Comparison of ENCODE assay signal across 8 mouse cellular contexts in genomic region chrX:140664479-140665241, GRCm38 (mm10). TPM values are rescaled to one million over a fixed set of nuclear protein-coding genes. Genes with fewer than 3 reads are reported as not detected.
DNase-seq lines count a peak whose midpoint lies in the region; ATAC-seq and TF ChIP-seq lines count a peak whose summit lies in the region.

Gene Mid2, plus strand, starts transcription at chrX:140664599.

- ATAC-seq in erythroblast, adult 5-6 weeks (replicated peaks; ENCODE audit: low FRiP score, poor library complexity, severe bottlenecking) = no peak
- peak; percentile 68 for ATAC-seq in common myeloid progenitor, adult 5-6 weeks (replicated peaks; ENCODE audit: low read depth, poor library complexity, severe bottlenecking)
- ATAC-seq in hindbrain, postnatal 0 days = peak; percentile 80

- H3K4me3 ChIP-seq in erythroblast, embryonic 14.5 days (replicated peaks) = peak within 1 kb of the TSS; percentile 10
- H3K4me3 ChIP-seq in hindbrain, postnatal 0 days (ENCODE audit: low read length) = peak within 1 kb of the TSS; percentile 54

- no peaks in the 10 kb centered on the region for H3K4me1 ChIP-seq in erythroblast, embryonic 14.5 days (ENCODE audit: control insufficient read depth)
- H3K4me1 ChIP-seq in hindbrain, postnatal 0 days (ENCODE audit: insufficient read depth, low read length) = no peaks in the 10 kb centered on the region

- H3K36me3 ChIP-seq in erythroblast, embryonic 14.5 days (ENCODE audit: control insufficient read depth) = no peaks in the 10 kb centered on the region
- H3K36me3 ChIP-seq in hindbrain, postnatal 0 days (ENCODE audit: insufficient read depth, low read length) = no peaks in the 10 kb centered on the region

- H3K9me3 ChIP-seq in erythroblast, embryonic 14.5 days (ENCODE audit: control insufficient read depth, low read length) = peaks cover 8% of the 10 kb centered on the region; the same call in 1 of the 2 replicates
- no peaks in the 10 kb centered on the region for H3K9me3 ChIP-seq in hindbrain, postnatal 0 days (ENCODE audit: low read length)

- peak within 1 kb of the TSS; percentile 79 for H3K27ac ChIP-seq in hindbrain, postnatal 0 days

- peaks cover 44% of the 10 kb centered on the region for H3K27me3 ChIP-seq in erythroblast, embryonic 14.5 days (ENCODE audit: control insufficient read depth)
- H3K27me3 ChIP-seq in hindbrain, postnatal 0 days (ENCODE audit: insufficient read depth, low read length) = no peaks in the 10 kb centered on the region; the same call in 1 of the 2 replicates

- peak within 1 kb of the TSS; percentile 56 for H3K4me2 ChIP-seq in hindbrain, postnatal 0 days (ENCODE audit: low read depth, low read length)

- DNase-seq in gastrocnemius, postnatal 25 days = peak; percentile 8
- DNase-seq in hindbrain, postnatal 0 days (ENCODE audit: low spot score) = peak; percentile 43
- DNase-seq in left cerebral cortex, adult 8-10 months (ENCODE audit: low spot score in 2 of 2) = peak; percentile 9 to 13
- DNase-seq in lung, postnatal 36 days = peak; percentile 46
- peak; percentile 26 for DNase-seq in right cerebral cortex, postnatal 14 days

- H3K9ac ChIP-seq in hindbrain, postnatal 0 days (replicated peaks; ENCODE audit: low read length) = peak within 1 kb of the TSS; percentile 65

- no peak; the same call in 1 of the 2 replicates for TF ChIP-seq CTCF in hindbrain, postnatal 0 days (IDR thresholded peaks at IDR 0.05; ENCODE audit: low read depth)

- 20% methylated on average over 47 of the region's 68 CpGs for WGBS in hindbrain, postnatal 0 days

RNA-seq across cellular contexts. Expression of gene Mid2, which starts in this region (rescaled TPM):
- polyA plus RNA-seq in erythroblast, embryonic 14.5 days (2012) = not detected in 2 replicates
- not detected in 2 replicates for total RNA-seq in erythroblast, adult 5-6 weeks (2015; ENCODE audit: low replicate concordance)
- 0.09 TPM in 1 of 2 replicates, not detected in the other for total RNA-seq in erythroblast, adult 5-6 weeks (2017; ENCODE audit: low replicate concordance)
- 0.23 TPM in 1 of 2 replicates, not detected in the other for total RNA-seq in common myeloid progenitor, adult 5-6 weeks (2017)
- total RNA-seq in gastrocnemius, postnatal 25 days (2021) = 1 to 10 TPM; 6.2 to 7.2 TPM
- total RNA-seq in hindbrain, postnatal 0 days (2014; rRNA removed) = 26.3 and 34.9 TPM in 2 replicates
- polyA plus RNA-seq in hindbrain, postnatal 0 days (2015; fragmentation: Nextera tagmentation; extraction: Ambion mirVana) = 4.5 and 4.6 TPM in 2 replicates
- 10 to 100 TPM; 31.0 to 33.4 (median 32.2) TPM for total RNA-seq in left cerebral cortex, adult 8-10 months (2022)

Comparison
In these comparisons a context has a peak if more than half of its experiments do, and no peak if none do; other contexts are left out.
1. Peak in ATAC-seq in common myeloid progenitor, adult 5-6 weeks; RNA of the gene not detected or under 1 TPM.